Mouse (Mus musculus): Measurements from ENCODE around the gene Calr4.

Gene Calr4

GRCm38 (mm10) chr4:109234806-109235350, 593 bp downstream of the Calr4 start:
- DNase-seq (ENCODE audit: low read depth, low spot score): no peak

DNA sequence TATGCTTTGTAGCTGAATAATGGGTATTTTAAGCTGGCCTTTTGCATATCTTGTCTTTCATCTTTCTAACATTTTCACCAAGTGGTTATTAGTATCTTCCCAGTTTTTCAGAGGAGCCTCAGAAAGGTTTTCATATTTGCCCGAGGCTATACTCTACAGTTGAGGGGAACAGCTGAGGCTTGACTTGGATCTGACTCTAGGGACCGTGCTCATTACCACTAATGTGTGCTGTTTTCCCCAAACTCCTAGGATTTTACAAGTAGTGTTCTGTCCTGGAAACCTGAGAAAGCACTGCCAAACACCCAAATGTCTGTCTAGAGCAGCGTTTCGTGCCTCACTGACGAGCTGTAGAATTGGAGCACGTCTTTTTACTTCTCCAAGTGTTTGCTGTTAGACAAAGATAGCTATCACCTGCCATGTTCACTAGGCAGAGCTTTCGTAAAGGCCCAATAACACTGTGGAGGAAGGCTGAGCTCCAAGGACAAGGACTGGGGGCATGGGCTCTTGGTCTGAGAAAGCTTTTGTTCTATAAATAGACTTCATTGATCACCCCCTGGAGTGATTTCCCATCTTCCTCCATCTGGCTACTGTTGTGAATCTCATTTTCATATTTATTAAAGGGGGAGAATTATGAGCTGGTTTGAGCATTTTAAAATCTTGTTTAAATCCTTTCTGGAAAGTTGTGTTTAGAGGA, 2.0 kb downstream of the Calr4 start:
- DNase-seq (ENCODE audit: low read depth, low spot score): no peak

- DNase-seq (ENCODE audit: low read depth, low spot score): no peak
Measured at GRCm38 (mm10) chr4:109238428-109239268, 4.4 kb downstream of the Calr4 start.

- peak; percentile 27 for DNase-seq (ENCODE audit: low read depth, low spot score)
Measured at GRCm38 (mm10) chr4:109241221-109241620, 6.9 kb downstream of the Calr4 start.

DNA sequence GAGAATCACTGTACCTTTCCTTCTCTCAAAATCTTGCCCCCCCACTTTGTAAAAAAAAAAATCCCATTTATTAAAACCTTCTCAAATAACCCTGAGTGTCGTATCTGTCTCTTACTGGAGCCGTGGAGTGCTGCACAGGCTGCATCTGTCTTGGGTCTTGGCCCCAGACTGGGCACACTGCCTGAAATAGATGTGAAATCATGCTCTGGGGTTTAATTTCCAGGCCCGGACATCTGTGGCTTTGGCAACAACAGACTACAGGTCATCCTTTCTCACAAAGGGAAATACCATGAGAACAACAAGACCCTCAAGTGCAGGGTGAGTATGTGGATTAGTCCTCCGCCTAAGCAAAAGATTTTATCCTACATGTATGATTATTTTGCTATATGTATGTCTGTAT, 7.6 kb downstream of the Calr4 start:
- DNase-seq (ENCODE audit: low read depth, low spot score): no peak

DNA sequence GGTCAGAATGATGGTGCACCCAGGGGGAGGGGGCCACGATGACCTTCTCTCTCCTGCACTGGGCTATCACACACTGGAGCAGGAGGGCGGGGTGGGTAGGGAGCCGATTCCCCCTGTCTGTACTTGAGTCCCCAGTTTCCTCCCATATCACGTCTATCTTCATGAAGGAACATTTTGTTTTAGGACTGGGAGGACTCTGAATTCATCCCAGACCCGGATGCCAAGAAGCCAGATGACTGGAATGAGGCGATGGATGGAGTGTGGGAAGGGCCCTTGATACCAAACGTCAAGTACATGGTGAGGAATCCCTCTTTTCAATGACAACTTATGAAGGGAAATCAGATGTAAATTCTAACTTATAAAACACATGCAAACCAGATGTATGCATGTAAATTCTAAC, 10.2 kb downstream of the Calr4 start:
- DNase-seq (ENCODE audit: low read depth, low spot score): no peak

DNA sequence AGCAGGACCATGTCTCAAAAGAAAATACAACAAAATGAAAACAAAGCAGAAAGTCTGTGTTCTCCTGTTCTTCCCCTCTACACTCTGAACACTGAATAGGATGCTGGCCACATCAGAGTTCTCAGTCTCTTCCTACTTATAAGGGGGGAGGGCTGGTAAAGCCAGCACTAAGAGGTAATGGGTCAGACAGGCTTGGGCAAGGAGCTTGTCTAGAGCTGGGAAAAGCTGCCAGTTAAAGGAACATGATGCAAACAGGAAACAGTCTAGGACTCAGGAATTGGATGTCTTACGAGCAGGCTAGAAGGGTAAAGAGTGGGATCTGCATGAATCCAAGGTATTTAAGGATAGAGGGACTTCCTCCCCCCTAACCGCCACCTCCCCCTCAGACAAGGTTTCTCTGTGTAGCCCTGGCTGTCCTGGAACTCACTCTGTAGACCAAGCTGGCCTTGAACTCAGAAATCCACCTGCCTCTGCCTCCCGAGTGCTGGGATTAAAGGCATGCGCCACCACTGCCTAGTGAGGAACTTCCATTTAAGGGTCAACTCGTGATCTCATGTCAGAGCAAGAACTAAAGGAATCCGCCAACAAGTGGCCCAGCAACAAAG, 10.8 kb downstream of the Calr4 start:
- no peak for DNase-seq (ENCODE audit: low read depth, low spot score)

- no peak for DNase-seq (ENCODE audit: low read depth, low spot score)
Measured at GRCm38 (mm10) chr4:109251605-109252004, 17.3 kb downstream of the Calr4 start.

DNA sequence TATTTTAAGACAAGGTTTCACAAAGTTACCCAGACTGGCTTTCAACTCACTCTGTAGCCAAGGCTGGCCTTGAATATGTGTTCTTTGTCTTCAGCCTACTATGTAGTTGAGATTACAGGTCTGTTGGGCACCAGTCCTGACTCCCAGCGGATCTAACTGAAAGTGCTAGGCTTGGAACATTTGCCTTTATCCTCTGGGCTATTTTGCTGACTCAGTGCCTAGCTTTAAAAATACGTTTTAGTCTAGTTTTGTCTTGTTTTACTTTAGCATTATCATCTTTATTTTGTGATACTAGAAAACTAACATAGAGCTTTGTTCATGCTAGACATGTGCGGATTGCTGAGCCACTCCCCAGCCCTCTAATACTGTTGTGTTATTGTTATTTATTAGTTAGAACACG, 17.9 kb downstream of the Calr4 start:
- no peak for DNase-seq (ENCODE audit: low read depth, low spot score)

- no peak for DNase-seq (ENCODE audit: low read depth, low spot score)
Measured at GRCm38 (mm10) chr4:109253664-109254151, 19.4 kb downstream of the Calr4 start.

- DNase-seq (ENCODE audit: low read depth, low spot score): no peak
Measured at GRCm38 (mm10) chr4:109254511-109254910, 20.2 kb downstream of the Calr4 start.

DNA sequence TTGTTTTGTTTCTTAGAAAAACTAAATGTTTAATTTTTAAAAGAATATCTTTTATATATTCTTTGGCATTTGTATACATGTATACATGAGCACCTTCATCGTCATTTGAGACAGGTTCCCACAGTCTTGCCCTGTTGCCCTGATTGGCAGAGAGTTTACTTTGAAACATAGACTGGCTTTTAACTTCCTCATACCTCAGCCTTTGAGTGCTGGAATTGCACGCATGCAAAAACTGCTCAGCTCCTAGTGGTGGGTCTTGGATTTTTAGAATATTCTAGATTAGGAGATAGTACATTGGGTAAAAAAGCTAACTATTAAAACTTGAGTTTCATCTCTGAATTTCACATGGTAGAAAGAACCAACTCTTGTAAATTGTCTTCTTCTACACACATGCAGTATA, 21.0 kb downstream of the Calr4 start:
- DNase-seq (ENCODE audit: low read depth, low spot score): no peak

GRCm38 (mm10) chr4:109255727-109256417, 21.6 kb downstream of the Calr4 start:
- no peak for DNase-seq (ENCODE audit: low read depth, low spot score)

GRCm38 (mm10) chr4:109256791-109257190, 22.5 kb downstream of the Calr4 start:
- DNase-seq (ENCODE audit: low read depth, low spot score): no peak

DNA sequence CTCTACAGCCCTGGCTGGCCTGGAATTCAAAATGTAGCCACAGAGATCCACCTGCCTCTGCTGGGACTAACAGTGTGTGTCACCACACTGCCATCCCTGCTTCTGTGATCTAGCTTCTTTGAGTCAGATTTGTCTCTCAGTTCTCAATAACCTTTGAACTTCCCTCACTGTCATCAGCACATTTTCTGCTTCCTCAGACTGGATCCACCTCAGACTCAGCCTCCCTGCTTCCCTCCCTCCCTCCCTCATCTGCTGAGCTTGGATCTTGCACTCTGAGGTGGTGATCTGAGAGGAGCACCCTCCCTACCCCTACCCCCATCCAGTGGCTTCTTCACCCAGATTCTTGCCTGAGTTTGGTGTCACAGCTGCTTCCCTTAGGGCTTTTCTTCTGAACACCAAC, 23.4 kb downstream of the Calr4 start:
- no peak for DNase-seq (ENCODE audit: low read depth, low spot score)

DNA sequence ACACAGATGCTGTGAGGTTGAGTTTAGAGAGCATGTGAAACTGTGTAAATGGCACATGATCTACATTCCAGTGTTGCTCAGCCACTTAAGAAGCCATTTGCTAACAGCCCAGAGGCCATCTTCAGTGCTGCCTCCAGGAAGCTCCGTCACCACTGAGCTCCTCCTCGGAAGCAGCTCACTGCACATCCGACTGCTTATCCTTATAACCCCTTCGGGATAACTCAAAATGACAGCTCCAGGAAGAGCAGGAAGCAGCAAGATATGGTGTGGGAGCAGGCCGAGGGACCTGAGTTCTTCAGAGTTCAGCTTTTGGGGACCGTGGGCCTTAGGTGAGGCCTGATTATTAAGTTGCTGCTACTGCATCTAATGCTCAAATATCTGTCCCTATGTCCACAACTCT, 27.8 kb downstream of the Calr4 start:
- DNase-seq (ENCODE audit: low read depth, low spot score): no peak

DNA sequence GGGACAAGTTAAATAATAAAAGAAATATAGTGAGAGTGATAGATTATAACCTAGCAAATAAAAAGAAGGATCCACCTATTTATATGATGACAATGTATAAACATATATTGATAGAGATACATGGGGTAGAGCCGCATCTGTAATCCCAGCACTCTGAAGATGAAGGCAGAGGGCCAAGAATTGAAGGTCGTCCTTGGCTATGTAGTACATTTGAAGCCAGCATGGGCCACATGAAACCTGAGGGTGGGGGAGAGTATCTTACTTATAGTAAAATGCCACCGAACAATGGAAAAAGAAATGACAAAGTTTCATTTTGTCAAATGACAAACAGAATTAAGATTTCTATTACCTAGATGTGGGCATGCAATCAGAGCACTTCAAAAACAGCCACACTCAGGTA, 31.8 kb downstream of the Calr4 start:
- DNase-seq (ENCODE audit: low read depth, low spot score): no peak

DNA sequence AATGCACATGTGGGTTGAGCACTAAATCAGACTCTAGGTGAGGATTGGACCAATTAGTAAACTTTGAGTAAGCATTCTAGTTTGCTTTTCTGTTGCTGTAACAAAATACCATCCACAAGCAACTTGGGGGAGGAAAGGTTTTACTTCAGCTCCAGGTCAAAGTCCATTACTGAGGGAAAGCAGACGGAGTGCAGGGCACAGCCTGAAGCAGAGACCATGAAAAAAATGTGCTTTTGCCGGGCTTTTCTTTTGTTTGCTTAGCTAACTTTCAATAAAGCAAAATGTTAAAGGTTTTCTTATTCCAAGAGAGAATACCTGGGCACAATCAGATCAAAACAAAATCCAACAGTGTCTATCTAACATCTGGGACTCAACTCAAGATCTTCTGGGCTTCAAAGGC, 32.5 kb downstream of the Calr4 start:
- no peak for DNase-seq (ENCODE audit: low read depth, low spot score)

DNA sequence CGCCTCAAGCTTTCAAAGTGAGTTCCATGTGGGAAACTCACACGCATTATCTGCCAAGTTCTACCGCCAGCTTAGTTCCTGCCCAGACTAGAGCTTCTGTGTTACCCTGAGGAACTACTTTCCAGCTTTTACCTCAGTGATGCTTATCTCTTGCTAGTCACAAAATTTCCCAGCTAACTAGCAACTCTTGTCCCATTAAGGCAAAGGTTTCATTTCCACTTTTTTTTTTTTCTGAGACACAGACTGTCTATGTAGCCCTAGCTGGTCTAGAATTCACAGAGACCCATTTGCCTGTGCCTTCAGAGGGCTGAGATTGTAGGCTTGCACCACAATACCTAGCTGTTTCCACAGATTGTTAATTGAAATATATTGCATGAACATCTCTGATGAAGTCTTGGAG, 33.2 kb downstream of the Calr4 start:
- DNase-seq (ENCODE audit: low read depth, low spot score): no peak

GRCm38 (mm10) chr4:109268903-109269302, 34.6 kb downstream of the Calr4 start:
- no peak for DNase-seq (ENCODE audit: low read depth, low spot score)

DNA sequence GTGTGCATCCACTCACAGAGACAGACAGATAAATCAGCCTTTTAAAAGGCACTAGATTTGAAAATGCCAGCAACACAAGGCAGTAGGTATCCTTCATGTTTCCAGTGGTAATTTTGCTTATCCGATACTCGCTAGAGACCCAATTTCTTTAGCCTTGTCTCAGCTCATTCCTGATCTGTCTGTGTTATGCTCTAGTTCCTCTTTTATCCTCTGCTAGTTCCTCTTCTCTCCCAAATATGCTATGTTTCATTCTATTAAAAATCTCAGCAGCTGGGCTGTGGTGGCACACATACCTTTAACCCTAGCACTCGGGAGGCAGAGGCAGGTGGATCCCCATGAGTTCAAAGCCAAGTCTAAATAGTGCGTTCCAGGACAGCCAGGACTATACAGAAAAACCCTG, 37.5 kb downstream of the Calr4 start:
- no peak for DNase-seq (ENCODE audit: low read depth, low spot score)
